Mouse (Mus musculus) lung, embryonic 14.5 days (tissue): ENCODE data around the gene Kat2a. TPM values are rescaled to one million over a fixed set of nuclear protein-coding genes. Genes with fewer than 3 reads are reported as not detected.

Source experiments
- ATAC-seq: fragments of 200-750 bp; cut with Nextera tagmentation; 2 replicates; pipeline ENCODE4 v1.8.0; 2017; ENCODE audit warnings: mild to moderate bottlenecking, moderate TSS enrichment, moderate library complexity; ENCODE audit not compliant: insufficient read depth
- DNase-seq: peaks from one replicate; pipeline ENCODE4 v3.0.0-alpha.2; 2015
- H3K27ac ChIP-seq: fragments of 300-500 bp; sonication (generic); 2 replicates; pipeline ENCODE4 v1.5.1; 2014; ENCODE audit warnings: low read depth, mild to moderate bottlenecking, moderate library complexity
- H3K27me3 ChIP-seq: fragments of 300-500 bp; sonication (generic); 2 replicates; pipeline ENCODE4 v1.6.1; 2014; ENCODE audit warnings: low read length, control low read depth; ENCODE audit not compliant: insufficient read depth
- H3K36me3 ChIP-seq: fragments of 300-500 bp; sonication (generic); 2 replicates; pipeline ENCODE4 v1.6.1; 2014; ENCODE audit warnings: control low read depth; ENCODE audit not compliant: insufficient read depth
- H3K4me1 ChIP-seq: fragments of 300-500 bp; sonication (generic); 2 replicates; pipeline ENCODE4 v1.6.1; 2014; ENCODE audit warnings: antibody characterized with exemption, control low read depth; ENCODE audit not compliant: insufficient read depth
- H3K4me2 ChIP-seq: fragments of 300-500 bp; sonication (generic); 2 replicates; pipeline ENCODE4 v1.6.1; 2014; ENCODE audit warnings: mild to moderate bottlenecking
- H3K4me3 ChIP-seq: fragments of 300-500 bp; sonication (generic); 2 replicates; pipeline ENCODE4 v1.5.1; 2014; ENCODE audit warnings: low read depth, low read length
- H3K9ac ChIP-seq: fragments of 300-500 bp; sonication (generic); 2 replicates; pipeline ENCODE4 v1.6.1; 2014
- H3K9me3 ChIP-seq: fragments of 300-500 bp; sonication (generic); 2 replicates; pipeline ENCODE4 v1.6.1; 2016; ENCODE audit warnings: low read depth, low read length, control low read depth
- CTCF ChIP-seq: IDR thresholded peaks from 2 replicates; pipeline ENCODE4 v1.5.1; 2016; ENCODE audit warnings: antibody characterized with exemption, low read depth
- WGBS: fragments of 180-500 bp; shearing (Covaris S2); extraction: QIAGEN DNeasy Blood & Tissue Kit; methylation state at CpG from one replicate; pipeline ENCODE4 v1.1.7; 2014; 5-methylcytosine and 5-hydroxymethylcytosine counted together
- polyA plus RNA-seq: library from polyadenylated mRNA; unstranded; fragments of >200 nt; fragmentation: Nextera tagmentation; extraction: Ambion mirVana; gene quantifications from 2 replicates; pipeline ENCODE4 v1.2.1, GENCODE M21; 2014

The Kat2a gene
- 68.9 and 73.6 TPM in 2 replicates for polyA plus RNA-seq

DNA sequence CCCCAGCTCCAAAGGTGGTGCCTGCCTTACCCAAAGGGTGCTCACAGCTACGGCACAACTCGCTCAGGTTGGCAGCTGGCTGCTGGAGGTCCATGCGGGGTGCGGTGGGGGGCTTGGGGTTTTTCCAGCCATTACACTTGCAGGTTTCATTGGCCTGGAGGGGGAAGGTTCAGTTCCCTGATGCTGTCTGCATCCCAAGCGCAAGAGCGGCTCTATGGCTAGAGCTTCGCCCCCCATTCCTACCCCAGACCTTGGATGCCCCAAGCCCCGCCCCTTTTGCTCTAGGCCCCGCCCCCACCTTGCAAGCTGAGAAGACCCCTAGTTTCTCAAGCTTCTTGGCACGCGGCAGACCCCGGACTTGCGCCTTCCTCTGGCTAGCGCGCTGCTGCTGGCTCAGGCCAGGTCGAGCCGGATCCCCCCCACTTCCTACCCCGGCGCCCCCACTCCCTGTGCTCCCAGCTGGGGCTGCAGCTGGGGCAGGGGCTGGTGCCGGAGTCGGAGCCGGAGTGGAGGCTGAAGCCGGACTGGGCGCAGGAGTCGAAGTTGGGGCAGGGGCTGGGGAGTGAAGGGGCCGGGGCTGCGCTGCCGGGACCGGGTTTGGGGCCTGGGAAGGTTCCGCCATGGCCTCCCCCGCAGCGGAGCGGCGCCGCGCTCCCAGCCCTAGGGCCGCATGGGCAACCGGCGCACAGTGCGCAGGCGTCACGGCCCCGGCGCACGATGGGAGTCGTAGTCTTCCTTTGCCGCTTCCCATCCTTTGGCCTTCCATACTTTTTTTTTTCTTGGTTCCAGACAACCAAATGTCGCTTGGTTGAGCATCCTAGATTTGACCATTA is at the start of gene Kat2a:
Gene Kat2a (minus strand): TSS at position 683 of the 833 bp plus-strand sequence.
- 2% methylated on average over 48 of the region's 48 CpGs for WGBS
- Histone ChIP-seq H3K36me3 (peaks cover 55% of the 10 kb centered on the region), H3K9me3 (no peaks in the 10 kb centered on the region), H3K9ac (peak within 1 kb of the TSS; percentile 95), H3K4me1 (peaks cover 19% of the 10 kb centered on the region), H3K27ac (peak within 1 kb of the TSS; percentile 84), H3K27me3 (no peaks in the 10 kb centered on the region), H3K4me2 (peak within 1 kb of the TSS; percentile 80), H3K4me3 (peak within 1 kb of the TSS; percentile 96)
- ATAC-seq (peak; percentile 89), DNase-seq (peak; percentile 95)
- no peak for TF ChIP-seq CTCF

GRCm38 (mm10) chr11:100761547-100762045 is 49.3 kb upstream of the Kat2a start:
- H3K9me3 ChIP-seq, result no peaks in the 10 kb centered on the region
- DNase-seq (peak; percentile 87), ATAC-seq (peak; percentile 67)
- H3K9ac ChIP-seq, result peak overlapping the region; percentile 40
- H3K27me3 ChIP-seq, result peaks cover 48% of the 10 kb centered on the region
- no peak overlapping the region for H3K27ac ChIP-seq
- peak; percentile 75 for TF ChIP-seq CTCF
- H3K4me2 ChIP-seq, result peak overlapping the region; percentile 76
- no peaks in the 10 kb centered on the region for H3K36me3 ChIP-seq
- H3K4me1 ChIP-seq, result no peaks in the 10 kb centered on the region; the same call in 1 of the 2 replicates
- peak overlapping the region; percentile 40 for H3K4me3 ChIP-seq
- WGBS, result 1% methylated on average over 27 of the region's 27 CpGs

DNA sequence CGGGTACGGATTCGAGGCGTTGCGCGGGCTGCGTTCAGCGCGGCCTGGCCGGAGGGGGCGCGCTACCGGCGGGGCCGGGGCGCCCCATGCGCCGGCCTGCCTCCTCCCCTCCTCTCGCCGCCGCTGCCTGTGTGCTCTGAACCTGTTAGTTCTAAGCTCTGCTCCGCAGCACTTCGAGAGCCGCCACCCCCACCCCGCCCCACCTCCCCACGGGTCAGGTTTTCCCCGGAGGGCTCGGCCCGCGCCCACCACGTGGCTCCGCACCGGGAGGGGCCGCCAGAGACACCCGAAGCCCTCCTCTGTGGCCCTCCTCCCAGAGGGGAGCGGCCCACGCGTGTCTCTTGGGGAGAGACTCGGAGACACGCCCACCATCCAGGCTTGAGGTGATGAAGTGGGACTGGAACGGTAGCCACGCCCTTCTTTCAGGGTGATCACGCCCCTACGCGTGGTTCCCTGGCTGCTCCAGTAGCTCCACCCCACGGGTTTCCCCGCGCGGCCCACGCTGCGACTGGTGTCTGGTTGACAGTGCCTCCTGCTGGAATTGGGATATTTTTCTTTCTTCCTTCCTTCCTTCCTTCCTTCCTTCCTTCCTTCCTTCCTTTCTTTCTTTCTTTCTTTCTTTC is 47.5 kb upstream of the Kat2a start, which contains the start of gene Kcnh4:
Gene Kcnh4 (minus strand): TSS at position 332 of the 623 bp plus-strand sequence.
- Histone ChIP-seq H3K9me3 (no peaks in the 10 kb centered on the region), H3K27ac (no peak within 1 kb of the TSS), H3K9ac (no peak within 1 kb of the TSS), H3K36me3 (no peaks in the 10 kb centered on the region), H3K4me3 (peak within 1 kb of the TSS; percentile 27), H3K4me1 (no peaks in the 10 kb centered on the region; the same call in 1 of the 2 replicates), H3K4me2 (peak within 1 kb of the TSS; percentile 58), H3K27me3 (peaks cover 48% of the 10 kb centered on the region)
- DNase-seq (peak; percentile 47), ATAC-seq (peak; percentile 19; the same call in 1 of the 2 replicates)
- TF ChIP-seq CTCF, result no peak
- WGBS, result under 1% methylated on average over 46 of the region's 51 CpGs

- no peak overlapping the region for H3K27ac ChIP-seq
- TF ChIP-seq CTCF, result no peak
- ATAC-seq (peak; percentile 39; the same call in 1 of the 2 replicates), DNase-seq (peak; percentile 82)
- no peaks in the 10 kb centered on the region; the same call in 1 of the 2 replicates for H3K4me1 ChIP-seq
- H3K36me3 ChIP-seq, result no peaks in the 10 kb centered on the region
- 2% methylated on average over 35 of the region's 35 CpGs for WGBS
- peaks cover 48% of the 10 kb centered on the region for H3K27me3 ChIP-seq
- H3K4me3 ChIP-seq, result peak overlapping the region; percentile 27; the same call in 1 of the 2 replicates
- H3K4me2 ChIP-seq, result peak overlapping the region; percentile 58
- no peak overlapping the region for H3K9ac ChIP-seq
- H3K9me3 ChIP-seq, result no peaks in the 10 kb centered on the region
These were observed 46.7 kb upstream of the Kat2a start for GRCm38 (mm10) chr11:100758707-100759610.

GRCm38 (mm10) chr11:100757566-100757965 is 45.3 kb upstream of the Kat2a start:
- Histone ChIP-seq H3K4me1 (no peaks in the 10 kb centered on the region; the same call in 1 of the 2 replicates), H3K4me3 (no peak overlapping the region), H3K9me3 (no peaks in the 10 kb centered on the region), H3K27ac (no peak overlapping the region), H3K4me2 (no peak overlapping the region), H3K27me3 (peaks cover 50% of the 10 kb centered on the region), H3K36me3 (no peaks in the 10 kb centered on the region), H3K9ac (no peak overlapping the region)
- 85% methylated on average over 12 of the region's 12 CpGs for WGBS
- ATAC-seq, result no peak
- no peak for DNase-seq
- no peak for TF ChIP-seq CTCF

- H3K4me2 ChIP-seq, result no peak overlapping the region
- 48% methylated on average over 6 of the region's 6 CpGs for WGBS
- H3K9ac ChIP-seq, result no peak overlapping the region
- no peaks in the 10 kb centered on the region for H3K36me3 ChIP-seq
- H3K27ac ChIP-seq, result no peak overlapping the region
- DNase-seq (no peak), ATAC-seq (no peak)
- no peaks in the 10 kb centered on the region; the same call in 1 of the 2 replicates for H3K4me1 ChIP-seq
- H3K9me3 ChIP-seq, result no peaks in the 10 kb centered on the region
- H3K27me3 ChIP-seq, result peaks cover 41% of the 10 kb centered on the region
- H3K4me3 ChIP-seq, result no peak overlapping the region
- TF ChIP-seq CTCF, result no peak
These were observed 44.2 kb upstream of the Kat2a start for GRCm38 (mm10) chr11:100756476-100756875.
